Mouse (Mus musculus) cerebellum, adult 9-11 months (tissue): ENCODE measurements around the gene Tmem234.

ENCODE experiments used
- DNase-seq: peaks from one replicate; pipeline ENCODE4 v3.0.0; 2022

The Tmem234 gene

DNA sequence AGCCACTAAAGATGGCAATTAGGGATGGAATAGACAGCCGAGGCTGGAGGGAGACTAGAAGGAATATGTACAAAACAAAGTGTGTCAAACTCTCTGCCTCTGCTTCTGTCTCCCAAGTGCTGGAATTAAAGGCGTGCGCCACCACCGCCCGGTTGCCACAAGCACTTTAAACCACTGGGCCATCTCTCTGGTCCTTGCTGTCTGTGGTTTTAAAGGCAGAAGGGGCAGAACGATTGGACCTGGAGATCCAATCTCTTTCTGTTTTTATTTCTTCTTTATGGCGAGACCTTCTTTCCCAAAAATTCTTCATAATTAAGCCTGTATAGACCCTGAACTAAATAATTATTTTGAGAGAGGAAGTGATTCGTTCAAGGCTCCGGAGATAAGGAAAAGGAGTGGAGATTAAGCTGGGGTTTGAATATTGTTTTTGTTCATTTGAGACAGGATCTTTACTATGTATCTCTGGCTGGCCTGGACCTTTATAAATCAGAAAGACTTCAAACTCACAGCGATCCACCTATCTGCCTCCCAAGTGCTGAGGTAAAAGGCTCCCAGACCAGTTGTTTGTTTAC is 72.5 kb downstream of the Tmem234 start:
- DNase-seq = no peak
